Mouse (Mus musculus) inflammation-experienced regulatory T-cells, adult 6 months (primary cell): ENCODE measurements at regions not wholly inside any gene's neighbourhood (a gene's known extent, or its start where the extent isn't known, plus 50 kb on each side); places are given as distances from the start of the nearest gene placed in this dataset.

Experiments used
- ATAC-seq: one replicate; pipeline ENCODE4 v1.8.0; 2017

DNA sequence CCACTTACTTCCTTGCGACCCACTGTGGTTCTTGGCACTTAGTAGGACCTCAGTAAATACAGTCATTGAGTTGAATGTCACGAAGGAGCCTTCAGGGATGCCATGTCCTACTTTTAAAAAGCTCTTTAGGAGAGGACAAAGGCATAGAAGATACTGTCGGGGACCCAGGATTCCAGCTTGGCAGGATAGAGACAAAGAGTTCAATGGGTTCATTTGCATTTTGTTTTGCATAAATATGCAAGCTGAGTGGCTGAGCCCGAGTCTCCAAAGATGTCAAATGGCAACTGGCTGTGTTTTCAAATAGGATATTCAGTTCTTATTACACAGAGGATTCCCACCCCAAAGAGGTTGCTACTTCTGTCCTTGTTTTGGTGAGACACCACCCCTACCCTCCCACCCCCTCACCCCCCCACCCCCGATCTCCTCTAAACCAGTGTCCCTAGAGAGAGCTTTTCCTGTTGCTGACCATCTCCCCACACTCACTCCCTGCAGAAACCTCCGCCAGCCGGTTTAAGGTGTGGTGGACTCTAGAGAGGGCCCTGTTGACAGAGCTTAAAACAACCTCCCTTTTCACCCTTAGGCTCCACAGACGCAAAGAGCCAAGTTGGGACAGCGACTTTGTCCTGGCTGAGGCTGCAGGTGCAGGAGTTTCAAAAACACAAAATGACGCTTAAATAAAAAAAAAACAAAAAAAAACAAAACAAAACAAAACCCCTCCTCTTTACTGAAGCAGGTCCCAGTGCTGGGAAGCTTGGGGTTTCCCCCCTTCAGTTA is 57.9 kb downstream of the Sox9 start:
- ATAC-seq, result no peak

- ATAC-seq, result no peak
Measured at GRCm38 (mm10) chr11:112840495-112840828, 58.4 kb downstream of the Sox9 start.

- no peak for ATAC-seq
Measured at GRCm38 (mm10) chr11:112844258-112844901, 62.4 kb downstream of the Sox9 start.

- ATAC-seq, result no peak
Measured at GRCm38 (mm10) chr11:112847146-112847545, 65.1 kb downstream of the Sox9 start.

- ATAC-seq, result no peak
Measured at GRCm38 (mm10) chr11:112847851-112848250, 65.8 kb downstream of the Sox9 start.

GRCm38 (mm10) chr11:112849974-112850373 is 68.0 kb downstream of the Sox9 start:
- ATAC-seq, result no peak

- ATAC-seq, result no peak
Measured at GRCm38 (mm10) chr11:112850532-112851272, 68.7 kb downstream of the Sox9 start.

DNA sequence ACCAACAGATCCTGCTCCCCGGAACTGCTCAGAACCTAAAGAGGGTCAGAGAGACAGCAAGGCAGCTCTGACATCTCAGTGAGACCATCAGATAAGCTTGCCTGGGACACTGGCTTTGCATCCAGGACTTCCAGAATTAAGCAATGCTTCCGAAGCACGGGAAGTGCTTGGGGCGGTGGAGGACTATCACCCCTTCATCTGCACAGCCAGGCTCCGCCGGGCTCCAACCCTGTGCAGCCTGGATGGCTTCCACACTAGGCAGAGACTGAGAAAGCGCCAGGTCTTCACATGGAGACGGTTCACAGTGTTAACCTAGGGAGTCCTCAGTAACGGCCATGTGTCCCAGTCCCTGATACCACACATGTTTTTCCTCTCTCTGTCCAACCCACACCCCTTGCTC is 69.3 kb downstream of the Sox9 start:
- no peak for ATAC-seq

DNA sequence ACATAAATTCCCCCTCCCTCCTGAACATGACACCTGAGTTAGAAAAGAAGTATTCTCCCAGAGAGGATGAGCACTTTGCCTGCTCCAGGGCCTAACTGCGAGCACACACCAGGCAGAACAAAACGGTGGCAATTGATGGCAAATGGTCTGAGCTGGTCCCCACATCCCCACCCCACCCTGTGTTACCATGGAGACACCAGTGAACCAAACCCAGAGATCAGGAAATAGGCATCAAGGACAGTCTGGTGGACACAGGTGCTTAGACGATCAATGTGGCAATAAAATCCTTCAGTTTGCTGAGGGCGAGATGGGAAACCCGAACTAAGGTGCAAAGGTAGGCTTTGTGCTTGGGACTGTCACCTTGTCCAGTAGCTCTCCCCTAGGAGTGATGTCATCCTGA is 74.0 kb downstream of the Sox9 start:
- no peak for ATAC-seq

DNA sequence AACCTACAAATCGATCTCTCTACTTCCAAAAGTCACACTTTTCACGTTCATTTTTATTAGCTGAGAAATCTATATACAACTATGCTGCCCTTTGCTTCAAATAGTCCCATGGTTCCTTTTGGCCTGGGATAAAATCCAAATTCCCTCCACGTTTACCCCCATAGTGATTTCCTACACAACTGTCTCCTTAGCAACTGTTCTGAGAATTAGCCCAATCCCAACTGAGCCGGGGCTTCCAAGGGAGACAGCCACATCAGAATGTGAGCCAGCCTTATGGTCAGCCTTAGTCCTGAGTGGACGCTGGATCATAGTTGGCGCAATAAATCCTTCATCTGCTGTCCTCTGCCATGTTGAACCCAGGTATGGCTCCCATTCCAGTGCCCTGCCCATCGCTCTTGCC is 77.3 kb downstream of the Sox9 start:
- no peak for ATAC-seq

DNA sequence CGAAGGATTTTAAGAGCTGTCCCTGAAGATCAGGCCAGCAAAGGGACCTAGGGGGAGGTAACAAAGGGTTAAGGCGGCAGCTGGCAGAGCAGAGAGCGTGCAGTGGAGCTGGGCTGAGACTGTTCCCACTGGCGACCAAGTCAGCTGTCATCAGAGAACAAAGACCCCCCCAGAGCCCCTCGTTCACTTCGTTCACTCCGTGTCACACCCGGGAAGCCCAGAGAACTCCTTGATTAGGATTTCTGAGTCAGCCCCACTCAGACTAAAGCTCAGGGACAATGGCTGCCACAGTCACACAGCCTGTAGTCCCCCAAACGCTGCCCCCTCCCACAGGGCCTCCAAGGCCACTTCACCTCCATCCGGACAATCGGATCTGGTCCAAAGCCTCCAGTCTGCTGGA is 78.8 kb downstream of the Sox9 start:
- no peak for ATAC-seq

DNA sequence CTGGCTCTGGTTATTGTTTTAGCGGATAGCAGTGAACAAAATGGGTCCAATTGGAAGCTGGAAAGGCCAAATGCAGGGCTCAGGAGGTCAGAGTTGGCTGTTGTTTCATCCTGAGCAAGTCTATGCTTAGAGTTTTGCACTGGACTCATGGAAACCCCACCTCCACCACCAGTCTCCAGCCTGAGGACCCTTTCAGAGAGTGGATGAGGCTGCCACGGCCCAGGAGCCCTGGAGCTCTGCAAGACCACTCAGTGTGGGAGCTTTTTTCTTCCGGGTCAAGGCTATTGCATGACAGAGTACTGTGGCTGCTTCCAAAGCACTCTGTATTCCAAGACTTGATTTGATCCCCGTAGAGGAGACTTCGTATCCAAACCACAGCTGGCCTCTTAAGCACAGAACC is 79.2 kb downstream of the Sox9 start:
- no peak for ATAC-seq

DNA sequence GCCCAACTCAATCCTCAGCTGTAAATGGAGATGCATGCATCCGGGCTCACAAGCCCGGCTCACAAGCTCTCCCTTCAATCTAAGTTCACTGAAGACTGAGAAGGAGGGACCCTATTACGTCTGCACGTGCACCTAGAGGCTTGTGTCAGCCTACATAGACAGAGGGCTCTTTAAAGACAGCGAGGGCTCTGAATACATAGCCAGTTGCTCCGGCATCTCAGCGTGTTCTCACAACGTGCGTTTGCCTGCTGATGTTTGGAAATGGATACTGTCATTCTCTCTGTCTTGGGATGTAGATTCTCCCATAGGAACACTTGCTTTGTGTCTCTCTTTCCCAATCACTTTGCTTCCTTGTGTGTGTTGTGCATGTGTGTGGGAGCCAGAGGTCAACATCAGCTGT is 83.8 kb downstream of the Sox9 start:
- ATAC-seq, result no peak

- ATAC-seq, result no peak
Measured at GRCm38 (mm10) chr11:112869571-112869970, 87.5 kb downstream of the Sox9 start.

DNA sequence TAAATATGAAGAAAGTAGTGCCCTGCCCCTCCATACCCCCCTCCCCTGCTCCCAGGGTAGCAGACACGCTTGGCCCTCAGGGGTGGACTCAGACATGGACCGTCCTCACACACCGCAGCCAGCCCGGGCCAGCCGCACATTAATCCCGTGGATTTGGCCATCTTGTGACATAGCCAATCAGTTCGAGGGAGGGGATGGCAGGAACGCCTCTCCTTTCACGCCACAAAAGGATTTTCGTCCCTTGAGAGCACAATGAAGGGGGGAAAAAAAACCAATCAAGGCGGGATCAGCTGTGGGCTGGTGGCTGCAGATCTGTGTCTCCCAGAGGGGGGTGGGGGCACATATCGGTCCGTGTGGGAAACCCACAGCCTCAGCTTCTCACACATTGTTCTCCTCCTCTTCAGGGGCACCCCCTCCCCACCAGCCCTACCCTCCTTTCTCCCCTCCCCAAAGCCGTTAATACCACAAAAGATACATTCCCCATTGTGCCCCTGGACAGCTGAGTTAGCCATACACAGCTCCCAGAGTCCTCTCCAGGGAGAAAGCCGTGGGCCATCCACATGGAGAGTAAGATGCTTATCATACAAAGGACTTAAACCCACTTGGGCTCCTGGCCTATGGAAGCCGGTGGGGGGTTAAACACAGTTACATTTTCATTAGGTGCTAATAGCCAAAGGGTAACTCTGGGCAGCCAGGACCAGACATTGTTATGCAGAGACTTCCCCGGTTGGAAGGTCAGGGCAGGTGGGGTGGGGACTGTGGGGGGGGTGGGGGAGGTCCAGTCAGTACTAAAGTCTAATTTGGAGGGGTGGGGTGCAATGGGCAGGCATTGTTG is 88.4 kb downstream of the Sox9 start:
- no peak for ATAC-seq

GRCm38 (mm10) chr11:112872677-112873367 is 90.8 kb downstream of the Sox9 start:
- no peak for ATAC-seq

DNA sequence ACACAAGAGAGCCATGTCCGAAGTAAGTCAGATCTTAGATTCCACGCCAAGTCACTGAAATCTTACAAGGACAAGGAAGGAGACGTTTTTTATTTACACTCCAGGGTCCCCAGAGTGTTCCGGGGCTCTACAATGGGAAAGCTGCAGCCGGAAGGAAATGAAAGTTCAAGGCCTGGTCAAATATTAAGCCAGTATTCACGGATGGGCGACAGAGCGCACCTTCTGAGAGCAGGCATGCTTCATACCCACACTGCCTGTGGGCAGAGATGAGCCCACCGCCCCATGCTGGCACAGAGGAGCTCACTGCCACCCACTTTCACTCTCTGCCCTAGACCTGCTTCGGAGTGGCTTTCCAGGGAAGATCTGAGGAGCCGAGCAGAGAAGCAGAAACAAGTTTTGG is 92.2 kb downstream of the Sox9 start:
- no peak for ATAC-seq

GRCm38 (mm10) chr11:112876226-112876625 is 94.2 kb downstream of the Sox9 start:
- ATAC-seq, result no peak

- no peak for ATAC-seq
Measured at GRCm38 (mm10) chr11:112878436-112878835, 96.4 kb downstream of the Sox9 start.

GRCm38 (mm10) chr11:112880736-112881135 is 98.7 kb downstream of the Sox9 start:
- no peak for ATAC-seq

GRCm38 (mm10) chr11:112885336-112885940 is 103.4 kb downstream of the Sox9 start:
- ATAC-seq, result no peak

- no peak for ATAC-seq
Measured at GRCm38 (mm10) chr11:112886139-112886538, 104.1 kb downstream of the Sox9 start.
